In genomic region chr1:180433098-180433538, GRCm38 (mm10) we compare ENCODE assay signal across 9 mouse cellular contexts. TPM values are rescaled to one million over a fixed set of nuclear protein-coding genes. Genes with fewer than 3 reads are reported as not detected.
DNase-seq lines count a peak whose midpoint lies in the region; ATAC-seq and TF ChIP-seq lines count a peak whose summit lies in the region.
"Had no signal": no experiment of that assay in that cellular context is flagged by ENCODE, and none has a peak within 500 bp of the region (broad histone marks: within the 10 kb centered on the region; RNA-seq: fewer than 3 reads in every experiment).

No protein-coding gene starts in this region.

- peaks cover 21% of the 10 kb centered on the region for H3K4me1 ChIP-seq in E14TG2a.4 (replicated peaks; ENCODE audit: low read depth, low read length)
- H3K4me1 ChIP-seq in forebrain, embryonic 16.5 days (replicated peaks; ENCODE audit: control insufficient read depth, insufficient read depth, low read length), result peaks cover 17% of the 10 kb centered on the region
- H3K4me1 ChIP-seq in midbrain, embryonic 10.5 days, result peaks cover 31% of the 10 kb centered on the region

- H3K9ac ChIP-seq in forebrain, embryonic 16.5 days (replicated peaks; ENCODE audit: low read depth, low read length), result peak overlapping the region; percentile 67
- H3K9ac ChIP-seq: liver, embryonic 15.5 days had no signal

- no peak for TF ChIP-seq CTCF in E14TG2a.4 (conservative IDR thresholded peaks at IDR 0.05; ENCODE audit: low read length)

- peak; percentile 36 for ATAC-seq in forebrain, embryonic 16.5 days

- peak overlapping the region; percentile 57 for H3K27ac ChIP-seq in forebrain, embryonic 16.5 days (ENCODE audit: low read length)
- peak overlapping the region; percentile 90 for H3K27ac ChIP-seq in midbrain, embryonic 10.5 days (replicated peaks)
- H3K27ac ChIP-seq: liver, embryonic 15.5 days had no signal

- peaks cover 22% of the 10 kb centered on the region for H3K27me3 ChIP-seq in E14TG2a.4 (ENCODE audit: insufficient read depth, low read length)
- H3K27me3 ChIP-seq in forebrain, embryonic 16.5 days (replicated peaks; ENCODE audit: control insufficient read depth, insufficient read depth, low read length), result no peaks in the 10 kb centered on the region
- H3K27me3 ChIP-seq in midbrain, embryonic 10.5 days (ENCODE audit: low read depth, poor library complexity, severe bottlenecking), result no peaks in the 10 kb centered on the region

- peak overlapping the region; percentile 50; the same call in 1 of the 2 replicates for H3K4me3 ChIP-seq in E14TG2a.4 (replicated peaks; ENCODE audit: low read length)
- H3K4me3 ChIP-seq in forebrain, embryonic 16.5 days (replicated peaks; ENCODE audit: low read length), result peak overlapping the region; percentile 45
- peak overlapping the region; percentile 54 for H3K4me3 ChIP-seq in midbrain, embryonic 10.5 days
- H3K4me3 ChIP-seq: liver, embryonic 15.5 days had no signal

- WGBS in forebrain, embryonic 16.5 days, result under 1% methylated on average over 16 of the region's 16 CpGs
- WGBS in midbrain, embryonic 10.5 days, result under 1% methylated on average over 16 of the region's 16 CpGs

- peak; percentile 87 for DNase-seq in heart, adult 11 months
- DNase-seq in heart, postnatal 36 days, result no peak
- DNase-seq in midbrain, embryonic 10.5 days (ENCODE audit: low spot score), result peak; percentile 75
- no peak for DNase-seq in cerebellum, adult 8-10 months
- no peak for DNase-seq in kidney, adult 18-20 months
- DNase-seq in cerebellum, adult 11 months, result no peak

- no peaks in the 10 kb centered on the region for H3K9me3 ChIP-seq in E14TG2a.4 (ENCODE audit: low read length)
- no peaks in the 10 kb centered on the region for H3K9me3 ChIP-seq in forebrain, embryonic 16.5 days (ENCODE audit: control insufficient read depth, low read length)
- H3K9me3 ChIP-seq in midbrain, embryonic 10.5 days (replicated peaks), result no peaks in the 10 kb centered on the region
- H3K9me3 ChIP-seq: liver, embryonic 15.5 days had no signal

- H3K36me3 ChIP-seq in E14TG2a.4 (ENCODE audit: insufficient read depth, low read length), result no peaks in the 10 kb centered on the region
- no peaks in the 10 kb centered on the region for H3K36me3 ChIP-seq in forebrain, embryonic 16.5 days (ENCODE audit: control insufficient read depth, insufficient read depth)
- no peaks in the 10 kb centered on the region for H3K36me3 ChIP-seq in midbrain, embryonic 10.5 days
- H3K36me3 ChIP-seq: liver, embryonic 15.5 days had no signal

- peak overlapping the region; percentile 71 for H3K4me2 ChIP-seq in forebrain, embryonic 16.5 days (ENCODE audit: low read length)
- H3K4me2 ChIP-seq: liver, embryonic 15.5 days had no signal

- intact Hi-C loops in heart, postnatal 36 days (cut with DNase I), result loop anchor here (5.0 kb wide), 1 partner anchor 329 kb away; no protein-coding TSS in a partner anchor

RNA-seq across cellular contexts. Expression of gene Stum, which starts 50.2 kb away (rescaled TPM):
- total RNA-seq in heart, postnatal 36 days (2021), result 1 to 10 TPM; 1.3 to 1.8 TPM
- 3.9 and 4.3 TPM in 2 replicates for polyA plus RNA-seq in forebrain, embryonic 16.5 days (2015; fragmentation: Nextera tagmentation; extraction: Ambion mirVana)
- polyA plus RNA-seq in midbrain, embryonic 10.5 days (2016; fragmentation: Nextera tagmentation; extraction: Ambion mirVana), result 2.8 and 6.6 TPM in 2 replicates

Comparison
In these comparisons a context has a peak if more than half of its experiments do, and no peak if none do; other contexts are left out.
1. DNase-seq: peak in heart, adult 11 months (single experiment) and midbrain, embryonic 10.5 days (single experiment); none in heart, postnatal 36 days (0 of 2), cerebellum, adult 8-10 months (single experiment), kidney, adult 18-20 months (single experiment) and cerebellum, adult 11 months (single experiment).
2. Peak in every context shown above with its lines, with median percentiles within 50 percentile points of each other: H3K4me3 ChIP-seq.